Mouse (Mus musculus): ENCODE measurements around the gene Olfr575. TPM values are rescaled to one million over a fixed set of nuclear protein-coding genes. Genes with fewer than 3 reads are reported as not detected.

Gene Olfr575
- polyA plus RNA-seq, 1 experiment from 2014 or later = not detected

DNA sequence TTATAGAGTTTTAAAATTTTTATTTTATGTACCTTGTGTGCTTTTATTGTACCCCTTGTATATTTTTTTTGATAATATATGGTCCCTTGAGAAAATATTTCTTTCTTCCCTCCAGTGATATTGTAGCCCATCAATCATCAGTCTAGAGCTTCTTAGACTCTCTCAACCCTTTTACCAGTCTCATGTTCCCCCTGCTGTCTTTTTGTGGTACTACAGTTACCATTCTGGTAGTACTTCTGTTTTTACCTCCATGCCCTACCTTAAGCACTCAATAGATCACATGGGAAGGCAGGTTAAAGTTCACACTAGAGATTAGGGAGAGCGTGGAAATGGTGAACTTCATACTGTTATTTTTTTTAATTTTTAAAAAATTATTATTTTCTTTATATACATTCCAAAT, 38.9 kb downstream of the Olfr575 start:
- 19% methylated on average over 1 of the region's 1 CpGs for WGBS
- ATAC-seq (ENCODE audit: insufficient number of reproducible peaks, low FRiP score, low TSS enrichment, low read depth) = no peak
- Histone ChIP-seq H3K27ac (replicated peaks) (no peak overlapping the region), H3K36me3 (no peaks in the 10 kb centered on the region), H3K4me1 (no peaks in the 10 kb centered on the region), H3K9me3 (replicated peaks) (no peaks in the 10 kb centered on the region), H3K27me3 (no peaks in the 10 kb centered on the region), H3K4me2 (replicated peaks) (no peak overlapping the region), H3K9ac (no peak overlapping the region), H3K4me3 (replicated peaks) (no peak overlapping the region)

DNA sequence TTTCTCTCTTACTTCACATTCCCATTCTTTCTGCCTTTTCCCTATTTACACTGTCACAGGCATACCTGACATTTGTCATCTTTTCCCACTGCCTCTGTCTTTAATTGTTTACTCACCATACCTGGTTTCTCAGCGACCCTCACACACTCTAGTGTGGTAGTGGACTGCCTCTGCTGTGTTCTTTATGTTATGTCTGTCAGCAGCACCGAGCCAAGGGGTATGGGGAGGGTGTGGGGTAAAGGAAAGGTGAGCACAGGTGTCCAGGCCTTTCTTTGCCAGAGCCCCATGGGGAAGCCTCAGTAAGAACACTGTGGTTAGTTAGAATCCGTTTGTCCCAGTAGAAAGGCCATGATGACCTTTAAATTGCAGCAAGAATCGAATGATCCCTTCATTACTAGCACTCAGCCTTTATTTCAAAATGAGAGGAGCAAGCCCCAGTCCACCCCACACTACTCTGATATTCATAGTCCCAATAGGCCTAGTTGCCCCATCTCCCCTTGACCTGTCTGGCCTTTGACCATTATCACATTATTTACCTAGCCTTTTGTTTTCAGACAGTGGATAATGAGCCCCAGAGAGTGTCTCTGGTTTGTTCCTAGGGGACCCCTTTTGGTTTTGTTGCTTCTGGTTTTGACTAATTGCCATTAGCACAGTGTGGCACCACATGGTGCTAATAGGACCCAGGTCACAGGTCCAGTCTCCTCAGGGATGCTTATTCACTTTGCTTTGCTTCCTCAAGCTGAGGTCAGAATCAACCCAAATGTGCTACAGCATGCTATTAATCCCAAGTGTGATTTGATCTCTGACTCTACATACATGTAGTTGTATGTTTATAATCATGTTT, 41.3 kb downstream of the Olfr575 start, which contains the start of gene Olfr571:
Olfr571 (minus strand) TSS at position 505 of the 844 bp plus-strand sequence.
- no peaks in the 10 kb centered on the region for H3K4me1 ChIP-seq
- H3K27me3 ChIP-seq = no peaks in the 10 kb centered on the region
- H3K27ac ChIP-seq (replicated peaks) = no peak within 1 kb of the TSS
- no peak within 1 kb of the TSS for H3K9ac ChIP-seq
- H3K36me3 ChIP-seq = no peaks in the 10 kb centered on the region
- no peak within 1 kb of the TSS for H3K4me2 ChIP-seq (replicated peaks)
- WGBS = 57% methylated on average over 4 of the region's 4 CpGs
- H3K9me3 ChIP-seq (replicated peaks) = no peaks in the 10 kb centered on the region
- H3K4me3 ChIP-seq (replicated peaks) = no peak within 1 kb of the TSS
- ATAC-seq (ENCODE audit: insufficient number of reproducible peaks, low FRiP score, low TSS enrichment, low read depth) = no peak

DNA sequence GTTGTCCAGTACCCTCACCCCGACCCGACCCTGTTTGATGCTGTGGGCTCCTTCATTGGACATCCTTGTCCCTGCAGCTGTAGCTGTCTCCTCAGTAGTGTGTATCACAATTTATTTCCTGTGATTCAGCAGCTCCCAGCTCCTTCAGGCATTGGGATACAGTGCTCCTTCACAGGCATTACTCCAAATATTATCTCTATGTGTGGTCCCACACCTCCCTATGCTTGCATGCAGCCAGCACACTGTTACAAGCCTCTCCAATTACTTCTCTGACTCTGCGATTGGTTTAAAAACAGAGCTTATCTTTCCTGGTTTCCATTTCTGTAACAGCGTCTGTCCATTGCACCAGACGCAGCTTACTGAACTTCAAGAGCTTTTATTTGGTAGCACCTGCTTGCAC, 42.2 kb downstream of the Olfr575 start:
- WGBS = 56% methylated on average over 5 of the region's 5 CpGs
- no peak overlapping the region for H3K4me2 ChIP-seq (replicated peaks)
- H3K4me3 ChIP-seq (replicated peaks) = no peak overlapping the region
- H3K4me1 ChIP-seq = no peaks in the 10 kb centered on the region
- no peak overlapping the region for H3K9ac ChIP-seq
- H3K9me3 ChIP-seq (replicated peaks) = no peaks in the 10 kb centered on the region
- no peaks in the 10 kb centered on the region for H3K36me3 ChIP-seq
- H3K27me3 ChIP-seq = no peaks in the 10 kb centered on the region
- no peak overlapping the region for H3K27ac ChIP-seq (replicated peaks)
- ATAC-seq (ENCODE audit: insufficient number of reproducible peaks, low FRiP score, low TSS enrichment, low read depth) = no peak

DNA sequence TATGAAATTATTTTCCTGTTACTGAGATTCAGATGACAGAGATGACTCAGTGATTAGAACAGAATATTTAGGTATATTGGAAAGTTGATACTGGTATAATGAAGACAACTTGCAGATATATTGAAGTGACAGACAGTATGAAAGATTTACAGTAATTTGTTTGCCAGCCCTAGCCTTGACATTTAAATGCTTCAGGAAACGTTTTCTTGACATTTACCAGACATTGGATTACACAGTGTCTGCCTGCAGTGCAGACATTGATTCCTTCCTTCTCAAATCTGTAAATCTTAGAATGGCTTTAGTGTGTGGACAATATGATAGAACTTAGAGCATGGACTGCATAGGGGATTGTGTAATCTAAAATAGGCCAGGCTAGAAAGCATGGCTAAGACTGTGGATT, 43.3 kb downstream of the Olfr575 start:
- H3K4me3 ChIP-seq (replicated peaks) = no peak overlapping the region
- ATAC-seq (ENCODE audit: insufficient number of reproducible peaks, low FRiP score, low TSS enrichment, low read depth) = no peak
- H3K9ac ChIP-seq = no peak overlapping the region
- WGBS = 24% methylated on average over 1 of the region's 1 CpGs
- no peak overlapping the region for H3K27ac ChIP-seq (replicated peaks)
- no peaks in the 10 kb centered on the region for H3K4me1 ChIP-seq
- no peak overlapping the region for H3K4me2 ChIP-seq (replicated peaks)
- H3K27me3 ChIP-seq = no peaks in the 10 kb centered on the region
- no peaks in the 10 kb centered on the region for H3K36me3 ChIP-seq
- H3K9me3 ChIP-seq (replicated peaks) = no peaks in the 10 kb centered on the region

Other genes with a start within 250 kb of the Olfr575 start
- 0.11 and 0.41 TPM in 2 replicates for gene Olfr33, start 239.7 kb downstream of the Olfr575 start, polyA plus RNA-seq (2015; fragmentation: Nextera tagmentation; extraction: Ambion mirVana)
- not detected in 2 replicates for gene Olfr559, start 231.3 kb downstream of the Olfr575 start, polyA plus RNA-seq (2015; fragmentation: Nextera tagmentation; extraction: Ambion mirVana)
- gene Olfr560, start 199.4 kb downstream of the Olfr575 start, polyA plus RNA-seq (2015; fragmentation: Nextera tagmentation; extraction: Ambion mirVana) = 0.08 TPM in 1 of 2 replicates, not detected in the other
- gene Olfr78, start 199.3 kb downstream of the Olfr575 start, polyA plus RNA-seq (2015; fragmentation: Nextera tagmentation; extraction: Ambion mirVana) = 0.18 and 0.35 TPM in 2 replicates
- gene Olfr561, start 187.6 kb downstream of the Olfr575 start, polyA plus RNA-seq (2015; fragmentation: Nextera tagmentation; extraction: Ambion mirVana) = 0.09 and 0.25 TPM in 2 replicates
- not detected in 2 replicates for gene Olfr564, start 155.3 kb downstream of the Olfr575 start, polyA plus RNA-seq (2015; fragmentation: Nextera tagmentation; extraction: Ambion mirVana)
- gene Olfr566, start 100.0 kb downstream of the Olfr575 start, polyA plus RNA-seq (2015; fragmentation: Nextera tagmentation; extraction: Ambion mirVana) = 0.18 and 0.51 TPM in 2 replicates
- gene Olfr568, start 81.7 kb downstream of the Olfr575 start, polyA plus RNA-seq (2015; fragmentation: Nextera tagmentation; extraction: Ambion mirVana) = 0.18 TPM in 1 of 2 replicates, not detected in the other
- gene Olfr569, start 67.9 kb downstream of the Olfr575 start, polyA plus RNA-seq (2015; fragmentation: Nextera tagmentation; extraction: Ambion mirVana) = 0.11 TPM in 1 of 2 replicates, not detected in the other
- gene Olfr570, start 64.2 kb downstream of the Olfr575 start, polyA plus RNA-seq (2015; fragmentation: Nextera tagmentation; extraction: Ambion mirVana) = 0.38 and 0.67 TPM in 2 replicates
- gene Olfr571, start 41.2 kb downstream of the Olfr575 start, polyA plus RNA-seq (2015; fragmentation: Nextera tagmentation; extraction: Ambion mirVana) = 0.08 and 0.09 TPM in 2 replicates
- not detected in 2 replicates for gene Olfr572, start 34.4 kb downstream of the Olfr575 start, polyA plus RNA-seq (2015; fragmentation: Nextera tagmentation; extraction: Ambion mirVana)
- gene Olfr573-ps1, start 16.2 kb downstream of the Olfr575 start, polyA plus RNA-seq (2015; fragmentation: Nextera tagmentation; extraction: Ambion mirVana) = not detected in 2 replicates
- gene Olfr574, start 10.3 kb downstream of the Olfr575 start, polyA plus RNA-seq (2015; fragmentation: Nextera tagmentation; extraction: Ambion mirVana) = not detected in 2 replicates
- not detected in 2 replicates for gene Olfr576, start 3.9 kb upstream of the Olfr575 start, polyA plus RNA-seq (2015; fragmentation: Nextera tagmentation; extraction: Ambion mirVana)
- 0.05 TPM in 1 of 2 replicates, not detected in the other for gene Olfr577, start 17.2 kb upstream of the Olfr575 start, polyA plus RNA-seq (2015; fragmentation: Nextera tagmentation; extraction: Ambion mirVana)
- gene Olfr578, start 30.5 kb upstream of the Olfr575 start, polyA plus RNA-seq (2015; fragmentation: Nextera tagmentation; extraction: Ambion mirVana) = 0.71 and 0.87 TPM in 2 replicates
- gene Olfr582, start 79.2 kb upstream of the Olfr575 start, polyA plus RNA-seq (2015; fragmentation: Nextera tagmentation; extraction: Ambion mirVana) = 0.05 and 0.11 TPM in 2 replicates
- gene Olfr583, start 92.5 kb upstream of the Olfr575 start, polyA plus RNA-seq (2015; fragmentation: Nextera tagmentation; extraction: Ambion mirVana) = not detected in 2 replicates
- gene Olfr584, start 123.1 kb upstream of the Olfr575 start, polyA plus RNA-seq (2015; fragmentation: Nextera tagmentation; extraction: Ambion mirVana) = 0.08 TPM in 1 of 2 replicates, not detected in the other
- not detected in 2 replicates for gene Olfr585, start 138.9 kb upstream of the Olfr575 start, polyA plus RNA-seq (2015; fragmentation: Nextera tagmentation; extraction: Ambion mirVana)
- not detected in 2 replicates for gene Olfr586, start 166.9 kb upstream of the Olfr575 start, polyA plus RNA-seq (2015; fragmentation: Nextera tagmentation; extraction: Ambion mirVana)
- gene Olfr588-ps1, start 182.1 kb upstream of the Olfr575 start, polyA plus RNA-seq (2015; fragmentation: Nextera tagmentation; extraction: Ambion mirVana) = not detected in 2 replicates
- gene Olfr589, start 197.6 kb upstream of the Olfr575 start, polyA plus RNA-seq (2015; fragmentation: Nextera tagmentation; extraction: Ambion mirVana) = not detected in 2 replicates
- gene Olfr591, start 219.6 kb upstream of the Olfr575 start, polyA plus RNA-seq (2015; fragmentation: Nextera tagmentation; extraction: Ambion mirVana) = 0.12 and 0.16 TPM in 2 replicates
- gene Olfr592, start 226.0 kb upstream of the Olfr575 start, polyA plus RNA-seq (2015; fragmentation: Nextera tagmentation; extraction: Ambion mirVana) = 0.12 TPM in 1 of 2 replicates, not detected in the other

Measured in embryonic facial prominence, embryonic 15.5 days (tissue).